Mouse (Mus musculus) urinary bladder, postnatal 14 days (tissue): Measurements from ENCODE around the gene Mapk6.
"Not testable (repeated sequence)": the region's sequence is repeated elsewhere in the genome, so short reads cannot be mapped to it uniquely, and the experiment has no call there.

ENCODE experiments used
- DNase-seq: peaks from one replicate; pipeline ENCODE4 v3.0.0; 2021; ENCODE audit warnings: low spot score

The Mapk6 gene

GRCm38 (mm10) chr9:75382825-75383224 lies 27.0 kb downstream of the Mapk6 start:
- no peak for DNase-seq

- DNase-seq: no peak
These were observed 31.0 kb downstream of the Mapk6 start for GRCm38 (mm10) chr9:75378774-75379173.

- DNase-seq: no peak
These were observed 33.4 kb downstream of the Mapk6 start for GRCm38 (mm10) chr9:75376428-75376827.

- DNase-seq: no peak
These were observed 34.2 kb downstream of the Mapk6 start for GRCm38 (mm10) chr9:75375606-75376005.

- no peak for DNase-seq
These were observed 41.0 kb downstream of the Mapk6 start for GRCm38 (mm10) chr9:75368779-75369178.

- no peak for DNase-seq
These were observed 43.6 kb downstream of the Mapk6 start for GRCm38 (mm10) chr9:75366191-75366590.

- DNase-seq: no peak
These were observed 44.6 kb downstream of the Mapk6 start for GRCm38 (mm10) chr9:75365195-75365594.

- DNase-seq: not testable (repeated sequence)
These were observed 46.1 kb downstream of the Mapk6 start for GRCm38 (mm10) chr9:75363702-75364101.

- no peak for DNase-seq
These were observed 46.8 kb downstream of the Mapk6 start for GRCm38 (mm10) chr9:75363001-75363400.

- DNase-seq: no peak
These were observed 47.6 kb downstream of the Mapk6 start for GRCm38 (mm10) chr9:75362201-75362600.

- DNase-seq: peak; percentile 84
These were observed 48.1 kb downstream of the Mapk6 start for GRCm38 (mm10) chr9:75361699-75362098.

GRCm38 (mm10) chr9:75357087-75357654 lies 52.6 kb downstream of the Mapk6 start:
- peak; percentile 15 for DNase-seq

GRCm38 (mm10) chr9:75355783-75356182 lies 54.0 kb downstream of the Mapk6 start:
- DNase-seq: no peak

- DNase-seq: no peak
These were observed 56.7 kb downstream of the Mapk6 start for GRCm38 (mm10) chr9:75353094-75353493.

- DNase-seq: no peak
These were observed 61.2 kb downstream of the Mapk6 start for GRCm38 (mm10) chr9:75348641-75349040.

- DNase-seq: no peak
These were observed 61.7 kb downstream of the Mapk6 start for GRCm38 (mm10) chr9:75348066-75348465.

- no peak for DNase-seq
These were observed 62.3 kb downstream of the Mapk6 start, which contains the start of gene Bcl2l10 for GRCm38 (mm10) chr9:75347458-75347857. Gene Bcl2l10, plus strand, starts transcription at chr9:75347758.

- no peak for DNase-seq
These were observed 67.4 kb downstream of the Mapk6 start for GRCm38 (mm10) chr9:75342433-75342832.

- DNase-seq: no peak
These were observed 71.8 kb downstream of the Mapk6 start for GRCm38 (mm10) chr9:75338016-75338415.

- no peak for DNase-seq
These were observed 75.4 kb downstream of the Mapk6 start for GRCm38 (mm10) chr9:75334440-75334839.

- no peak for DNase-seq
These were observed 79.0 kb downstream of the Mapk6 start for GRCm38 (mm10) chr9:75330821-75331220.

- no peak for DNase-seq
These were observed 81.8 kb downstream of the Mapk6 start for GRCm38 (mm10) chr9:75328047-75328446.

GRCm38 (mm10) chr9:75322099-75322885 lies 87.5 kb downstream of the Mapk6 start:
- DNase-seq: no peak

- no peak for DNase-seq
These were observed 90.4 kb downstream of the Mapk6 start for GRCm38 (mm10) chr9:75319365-75319764.
